Mouse (Mus musculus): ENCODE measurements around the gene Serpina5. TPM values are rescaled to one million over a fixed set of nuclear protein-coding genes. Genes with fewer than 3 reads are reported as not detected.

Gene Serpina5
- polyA plus RNA-seq, 1 experiment from 2014 or later, result not detected

GRCm38 (mm10) chr12:104138216-104138615 lies 37.3 kb downstream of the Serpina5 start:
- Histone ChIP-seq H3K4me1 (no peaks in the 10 kb centered on the region), H3K9ac (no peak overlapping the region), H3K36me3 (ENCODE audit: poor library complexity, severe bottlenecking) (no peaks in the 10 kb centered on the region), H3K27me3 (no peaks in the 10 kb centered on the region), H3K9me3 (replicated peaks) (no peaks in the 10 kb centered on the region), H3K4me3 (no peak overlapping the region), H3K27ac (no peak overlapping the region), H3K4me2 (no peak overlapping the region)
- 86% methylated on average over 2 of the region's 2 CpGs for WGBS
- ATAC-seq, result no peak

- Histone ChIP-seq H3K4me2 (no peak overlapping the region), H3K4me1 (no peaks in the 10 kb centered on the region), H3K9me3 (replicated peaks) (no peaks in the 10 kb centered on the region), H3K4me3 (no peak overlapping the region), H3K36me3 (ENCODE audit: poor library complexity, severe bottlenecking) (no peaks in the 10 kb centered on the region), H3K27ac (no peak overlapping the region), H3K27me3 (no peaks in the 10 kb centered on the region), H3K9ac (no peak overlapping the region)
- 95% methylated on average over 4 of the region's 4 CpGs for WGBS
- no peak for ATAC-seq
Observed at GRCm38 (mm10) chr12:104140543-104141103, 39.7 kb downstream of the Serpina5 start.

- Histone ChIP-seq H3K4me3 (no peak overlapping the region), H3K27ac (no peak overlapping the region), H3K36me3 (ENCODE audit: poor library complexity, severe bottlenecking) (no peaks in the 10 kb centered on the region), H3K4me2 (no peak overlapping the region), H3K9me3 (replicated peaks) (no peaks in the 10 kb centered on the region), H3K9ac (no peak overlapping the region), H3K27me3 (no peaks in the 10 kb centered on the region), H3K4me1 (no peaks in the 10 kb centered on the region)
- 81% methylated on average over 1 of the region's 1 CpGs for WGBS
- ATAC-seq, result no peak
Observed at GRCm38 (mm10) chr12:104141506-104141905, 40.6 kb downstream of the Serpina5 start.

- Histone ChIP-seq H3K36me3 (ENCODE audit: poor library complexity, severe bottlenecking) (no peaks in the 10 kb centered on the region), H3K27me3 (no peaks in the 10 kb centered on the region), H3K4me3 (no peak overlapping the region), H3K4me1 (no peaks in the 10 kb centered on the region), H3K27ac (no peak overlapping the region), H3K9me3 (replicated peaks) (no peaks in the 10 kb centered on the region), H3K9ac (no peak overlapping the region), H3K4me2 (no peak overlapping the region)
- no peak for ATAC-seq
- WGBS, result 60% methylated on average over 1 of the region's 1 CpGs
Observed at GRCm38 (mm10) chr12:104142427-104142826, 41.5 kb downstream of the Serpina5 start.

- no peak overlapping the region for H3K27ac ChIP-seq
- no peaks in the 10 kb centered on the region for H3K9me3 ChIP-seq (replicated peaks)
- no peak overlapping the region for H3K4me3 ChIP-seq
- no peak overlapping the region for H3K9ac ChIP-seq
- no peaks in the 10 kb centered on the region for H3K36me3 ChIP-seq (ENCODE audit: poor library complexity, severe bottlenecking)
- ATAC-seq, result no peak
- H3K4me2 ChIP-seq, result no peak overlapping the region
- H3K4me1 ChIP-seq, result no peaks in the 10 kb centered on the region
- no peaks in the 10 kb centered on the region for H3K27me3 ChIP-seq
- WGBS, result 83% methylated on average over 1 of the region's 1 CpGs
Observed at GRCm38 (mm10) chr12:104143286-104143685, 42.4 kb downstream of the Serpina5 start.

GRCm38 (mm10) chr12:104145571-104145970 lies 44.7 kb downstream of the Serpina5 start:
- Histone ChIP-seq H3K27ac (no peak overlapping the region), H3K9me3 (replicated peaks) (no peaks in the 10 kb centered on the region), H3K4me3 (no peak overlapping the region), H3K36me3 (ENCODE audit: poor library complexity, severe bottlenecking) (no peaks in the 10 kb centered on the region), H3K4me2 (no peak overlapping the region), H3K27me3 (no peaks in the 10 kb centered on the region), H3K4me1 (no peaks in the 10 kb centered on the region), H3K9ac (no peak overlapping the region)
- no peak for ATAC-seq
- 97% methylated on average over 2 of the region's 2 CpGs for WGBS

- Histone ChIP-seq H3K27me3 (no peaks in the 10 kb centered on the region), H3K36me3 (ENCODE audit: poor library complexity, severe bottlenecking) (no peaks in the 10 kb centered on the region), H3K4me2 (no peak overlapping the region), H3K9ac (no peak overlapping the region), H3K4me3 (no peak overlapping the region), H3K9me3 (replicated peaks) (no peaks in the 10 kb centered on the region), H3K27ac (no peak overlapping the region), H3K4me1 (no peaks in the 10 kb centered on the region)
- ATAC-seq, result no peak
- 85% methylated on average over 2 of the region's 2 CpGs for WGBS
Observed at GRCm38 (mm10) chr12:104151989-104152388, 51.1 kb downstream of the Serpina5 start.

- Histone ChIP-seq H3K9ac (no peak overlapping the region), H3K4me2 (no peak overlapping the region), H3K4me1 (no peaks in the 10 kb centered on the region), H3K36me3 (ENCODE audit: poor library complexity, severe bottlenecking) (no peaks in the 10 kb centered on the region), H3K9me3 (replicated peaks) (no peaks in the 10 kb centered on the region), H3K4me3 (no peak overlapping the region), H3K27ac (no peak overlapping the region), H3K27me3 (no peaks in the 10 kb centered on the region)
- 76% methylated on average over 3 of the region's 3 CpGs for WGBS
- ATAC-seq, result no peak
Observed at GRCm38 (mm10) chr12:104153041-104153645, 52.2 kb downstream of the Serpina5 start.

- H3K9me3 ChIP-seq (replicated peaks), result no peaks in the 10 kb centered on the region
- no peak within 1 kb of the TSS for H3K4me3 ChIP-seq
- H3K4me1 ChIP-seq, result no peaks in the 10 kb centered on the region
- no peak within 1 kb of the TSS for H3K4me2 ChIP-seq
- H3K36me3 ChIP-seq (ENCODE audit: poor library complexity, severe bottlenecking), result no peaks in the 10 kb centered on the region
- no peak within 1 kb of the TSS for H3K9ac ChIP-seq
- no peak for ATAC-seq
- 95% methylated on average over 2 of the region's 2 CpGs for WGBS
- H3K27me3 ChIP-seq, result no peaks in the 10 kb centered on the region
- H3K27ac ChIP-seq, result no peak within 1 kb of the TSS
Observed at GRCm38 (mm10) chr12:104153656-104154055, 52.7 kb downstream of the Serpina5 start, which contains the start of gene Serpina3c. Gene Serpina3c, minus strand, starts transcription at chr12:104153870.

Other genes with a start within 250 kb of the Serpina5 start
- 1.8 TPM in 1 of 2 replicates, not detected in the other for gene Serpina1a, start 237.6 kb upstream of the Serpina5 start, polyA plus RNA-seq (2015; fragmentation: Nextera tagmentation; extraction: Ambion mirVana)
- gene Serpina1c, start 196.2 kb upstream of the Serpina5 start, polyA plus RNA-seq (2015; fragmentation: Nextera tagmentation; extraction: Ambion mirVana), result 1.3 TPM in 1 of 2 replicates, not detected in the other
- 1.00 TPM in 1 of 2 replicates, not detected in the other for gene Serpina1e, start 142.1 kb upstream of the Serpina5 start, polyA plus RNA-seq (2015; fragmentation: Nextera tagmentation; extraction: Ambion mirVana)
- gene Serpina11, start 111.2 kb upstream of the Serpina5 start, polyA plus RNA-seq (2015; fragmentation: Nextera tagmentation; extraction: Ambion mirVana), result not detected in 2 replicates
- not detected in 2 replicates for gene Serpina9, start 87.4 kb upstream of the Serpina5 start, polyA plus RNA-seq (2015; fragmentation: Nextera tagmentation; extraction: Ambion mirVana)
- not detected in 2 replicates for gene Serpina12, start 56.7 kb upstream of the Serpina5 start, polyA plus RNA-seq (2015; fragmentation: Nextera tagmentation; extraction: Ambion mirVana)
- not detected in 2 replicates for gene Serpina3a, start 11.6 kb downstream of the Serpina5 start, polyA plus RNA-seq (2015; fragmentation: Nextera tagmentation; extraction: Ambion mirVana)
- gene Serpina3b, start 26.9 kb downstream of the Serpina5 start, polyA plus RNA-seq (2015; fragmentation: Nextera tagmentation; extraction: Ambion mirVana), result not detected in 2 replicates
- gene Serpina3c, start 52.8 kb downstream of the Serpina5 start, polyA plus RNA-seq (2015; fragmentation: Nextera tagmentation; extraction: Ambion mirVana), result not detected in 2 replicates
- 0.19 TPM in 1 of 2 replicates, not detected in the other for gene Serpina3f, start 113.4 kb downstream of the Serpina5 start, polyA plus RNA-seq (2015; fragmentation: Nextera tagmentation; extraction: Ambion mirVana)
- 0.09 and 0.23 TPM in 2 replicates for gene Serpina3g, start 135.1 kb downstream of the Serpina5 start, polyA plus RNA-seq (2015; fragmentation: Nextera tagmentation; extraction: Ambion mirVana)
- gene Serpina3i, start 162.0 kb downstream of the Serpina5 start, polyA plus RNA-seq (2015; fragmentation: Nextera tagmentation; extraction: Ambion mirVana), result not detected in 2 replicates
- gene Serpina3j, start 213.4 kb downstream of the Serpina5 start, polyA plus RNA-seq (2015; fragmentation: Nextera tagmentation; extraction: Ambion mirVana), result not detected in 2 replicates
- not detected in 2 replicates for gene Serpina3k, start 237.4 kb downstream of the Serpina5 start, polyA plus RNA-seq (2015; fragmentation: Nextera tagmentation; extraction: Ambion mirVana)
- gene Serpina3m, start 237.4 kb downstream of the Serpina5 start, polyA plus RNA-seq (2015; fragmentation: Nextera tagmentation; extraction: Ambion mirVana), result not detected in 2 replicates

All from forebrain, embryonic 13.5 days (tissue).